Mouse (Mus musculus): ENCODE results near the gene Bicral.

DNA sequence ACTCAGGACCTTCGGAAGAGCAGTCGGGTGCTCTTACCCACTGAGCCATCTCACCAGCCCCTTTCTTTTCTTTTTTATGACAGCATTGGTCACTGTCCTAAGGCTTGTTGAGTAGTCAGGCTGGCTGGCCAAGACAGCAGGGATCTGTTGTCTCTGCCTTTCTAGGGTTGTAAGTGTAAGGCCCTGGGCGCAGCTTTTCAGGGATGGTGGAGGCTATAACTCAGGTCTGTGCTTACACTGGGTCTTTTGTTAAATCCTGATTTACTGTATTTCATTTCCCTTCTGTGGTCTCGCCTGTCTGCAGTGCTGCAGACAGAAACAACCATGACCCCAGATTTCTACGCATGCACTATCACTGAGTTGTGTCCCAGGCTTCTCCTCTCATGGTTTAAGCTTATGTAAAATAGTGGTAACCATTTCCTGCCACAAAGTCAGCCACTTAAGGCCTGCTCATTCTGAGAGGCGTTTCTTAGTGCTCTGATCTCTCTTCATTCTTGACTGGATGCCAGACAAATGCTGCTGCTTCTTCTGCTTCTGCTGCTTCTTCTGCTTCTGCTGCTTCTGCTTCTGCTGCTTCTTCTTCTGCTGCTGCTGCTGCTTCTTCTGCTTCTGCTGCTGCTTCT lies 23.1 kb downstream of the Bicral start:
- TF ChIP-seq CTCF (IDR thresholded peaks at IDR 0.05; ENCODE audit: insufficient read depth, low read length) (no peak), POLR2A (IDR thresholded peaks at IDR 0.05; ENCODE audit: borderline replicate concordance, extremely low read depth, low read depth, low read length) (no peak)
